In the genomic region with DNA sequence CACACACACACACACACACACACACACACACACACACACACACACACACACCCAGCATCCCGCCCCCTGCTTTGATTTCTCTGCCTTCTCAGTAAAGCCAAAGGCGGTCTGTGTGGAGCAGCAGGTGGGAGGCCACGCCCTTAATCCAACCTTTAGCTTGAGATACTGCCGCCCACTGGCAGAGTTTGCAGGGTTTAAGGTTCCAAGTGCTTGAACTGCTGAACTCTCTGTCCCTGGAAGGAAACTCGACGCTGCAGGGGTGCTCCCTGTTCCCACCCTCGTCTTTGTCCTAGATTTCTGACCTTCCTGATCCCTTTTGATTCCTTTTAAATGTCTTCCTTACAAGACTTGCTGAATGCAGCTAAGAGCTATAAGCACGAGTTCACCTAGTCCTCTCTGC, we compare ENCODE assay signal across 9 mouse cellular contexts. TPM values are rescaled to one million over a fixed set of nuclear protein-coding genes. Genes with fewer than 3 reads are reported as not detected.
A peak's percentile ranks its signal among the peaks of the same experiment; 100 is the strongest.
DNase-seq lines count a peak whose midpoint lies in the region; ATAC-seq lines count a peak whose summit lies in the region.
"Had no signal": no experiment of that assay in that cellular context is flagged by ENCODE, and none has a peak within 500 bp of the region (broad histone marks: within the 10 kb centered on the region; RNA-seq: fewer than 3 reads in every experiment).

No protein-coding gene starts in this region.

- no peak overlapping the region for H3K9ac ChIP-seq in limb, embryonic 11.5 days (ENCODE audit: low read length)
- H3K9ac ChIP-seq: heart, embryonic 13.5 days had no signal

- ATAC-seq in limb, embryonic 11.5 days (ENCODE audit: insufficient number of reproducible peaks, low FRiP score, low TSS enrichment, low read depth): no peak

- no peaks in the 10 kb centered on the region for H3K36me3 ChIP-seq in limb, embryonic 11.5 days (ENCODE audit: control insufficient read depth, insufficient read depth, low read length)
- H3K36me3 ChIP-seq in limb, embryonic 10.5 days: no peaks in the 10 kb centered on the region
- H3K36me3 ChIP-seq: heart, embryonic 13.5 days had no signal

- H3K9me3 ChIP-seq in limb, embryonic 11.5 days (ENCODE audit: control insufficient read depth, low read length): no peaks in the 10 kb centered on the region
- no peaks in the 10 kb centered on the region for H3K9me3 ChIP-seq in limb, embryonic 10.5 days (replicated peaks)
- H3K9me3 ChIP-seq: heart, embryonic 13.5 days had no signal

- 18% methylated on average over 8 of the region's 8 CpGs for WGBS in limb, embryonic 11.5 days
- WGBS in limb, embryonic 10.5 days: 30% methylated on average over 8 of the region's 8 CpGs

- no peak overlapping the region for H3K4me3 ChIP-seq in limb, embryonic 11.5 days (ENCODE audit: low read depth, low read length)
- H3K4me3 ChIP-seq in limb, embryonic 10.5 days: no peak overlapping the region
- H3K4me3 ChIP-seq: heart, embryonic 13.5 days had no signal

- H3K4me2 ChIP-seq in limb, embryonic 11.5 days (ENCODE audit: low read depth, severe bottlenecking): no peak overlapping the region
- H3K4me2 ChIP-seq: heart, embryonic 13.5 days had no signal

- H3K27ac ChIP-seq in limb, embryonic 11.5 days (replicated peaks; ENCODE audit: low read depth, low read length): no peak overlapping the region
- no peak overlapping the region for H3K27ac ChIP-seq in limb, embryonic 10.5 days
- H3K27ac ChIP-seq: heart, embryonic 13.5 days had no signal

- no peaks in the 10 kb centered on the region for H3K4me1 ChIP-seq in limb, embryonic 11.5 days (ENCODE audit: control insufficient read depth, insufficient read depth, low read length)
- H3K4me1 ChIP-seq in limb, embryonic 10.5 days: peaks cover 10% of the 10 kb centered on the region; the same call in 1 of the 2 replicates

- H3K27me3 ChIP-seq in limb, embryonic 11.5 days (ENCODE audit: control insufficient read depth, insufficient read depth, low read length): no peaks in the 10 kb centered on the region
- no peaks in the 10 kb centered on the region for H3K27me3 ChIP-seq in limb, embryonic 10.5 days (ENCODE audit: low read depth, poor library complexity, severe bottlenecking)
- H3K27me3 ChIP-seq: heart, embryonic 13.5 days had no signal

- DNase-seq in limb, embryonic 11.5 days (ENCODE audit: low spot score): peak; percentile 33
- no peak for DNase-seq in limb, embryonic 10.5 days (ENCODE audit: low spot score)
- DNase-seq in embryo, embryonic 11 days: peak; percentile 50
- peak; percentile 76 to 82 for DNase-seq in kidney, postnatal 36 days
- peak; percentile 69 for DNase-seq in thymus, postnatal 14 days
- no peak for DNase-seq in left cerebral cortex, adult 9 months (ENCODE audit: low spot score in 2 of 2)
- no peak for DNase-seq in cerebellum, adult 11-12 months
- no peak for DNase-seq in testis, postnatal 10 days (ENCODE audit: low spot score)

RNA-seq across cellular contexts. Expression of gene Map2k3, which starts 44.9 kb away (rescaled TPM):
- 66.4 and 78.5 TPM in 2 replicates for polyA plus RNA-seq in limb, embryonic 11.5 days (2014; fragmentation: Nextera tagmentation; extraction: Ambion mirVana)
- 78.3 and 93.3 TPM in 2 replicates for polyA plus RNA-seq in limb, embryonic 10.5 days (2016; fragmentation: Nextera tagmentation; extraction: Ambion mirVana)

RNA-seq across cellular contexts. Expression of gene Kcnj12, which starts 45.6 kb away (rescaled TPM):
- 0.08 TPM in 1 of 2 replicates, not detected in the other for polyA plus RNA-seq in limb, embryonic 11.5 days (2014; fragmentation: Nextera tagmentation; extraction: Ambion mirVana)
- 0.11 and 0.25 TPM in 2 replicates for polyA plus RNA-seq in limb, embryonic 10.5 days (2016; fragmentation: Nextera tagmentation; extraction: Ambion mirVana)

Comparison
In these comparisons a context has a peak if more than half of its experiments do, and no peak if none do; other contexts are left out.
1. DNase-seq: peak in limb, embryonic 11.5 days (single experiment), embryo, embryonic 11 days (single experiment), kidney, postnatal 36 days (2 of 2) and thymus, postnatal 14 days (single experiment); none in limb, embryonic 10.5 days (single experiment), left cerebral cortex, adult 9 months (0 of 2), cerebellum, adult 11-12 months (single experiment) and testis, postnatal 10 days (single experiment).